Mouse (Mus musculus): ENCODE measurements at regions not wholly inside any gene's neighbourhood (a gene's known extent, or its start where the extent isn't known, plus 50 kb on each side); places are given as distances from the start of the nearest gene placed in this dataset.

DNA sequence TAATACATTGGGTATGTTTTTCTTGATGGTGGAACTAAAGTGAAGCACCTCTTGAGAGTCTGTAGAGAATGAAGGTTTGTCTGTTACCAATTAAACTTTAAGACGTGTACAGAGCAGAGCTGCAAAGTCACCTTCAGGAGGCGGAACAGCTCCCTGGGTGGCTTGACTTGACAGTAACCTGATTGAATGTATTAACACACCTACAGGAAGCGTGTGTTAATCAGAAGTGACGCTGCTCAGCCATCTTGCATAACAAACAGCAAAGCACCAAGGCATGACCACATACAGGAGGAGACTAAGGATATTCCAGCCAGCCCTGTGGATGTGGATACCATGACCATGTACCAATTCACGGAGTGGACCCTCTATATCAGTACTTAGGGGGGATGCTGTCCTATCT is 249.0 kb upstream of the Nxpe4 start:
- Histone ChIP-seq H3K27ac (ENCODE audit: control insufficient read depth, low read depth, low read length) (no peak overlapping the region), H3K4me1 (ENCODE audit: control insufficient read depth in 1 of 2, insufficient read depth in 2 of 2, low read length in 2 of 2) (no peaks in the 10 kb centered on the region), H3K4me3 (ENCODE audit: control insufficient read depth in 1 of 2, insufficient read depth in 1 of 2, low read depth in 2 of 2, low read length in 2 of 2) (no peak overlapping the region), H3K9me3 (replicated peaks; ENCODE audit: insufficient read depth, low read length) (no peaks in the 10 kb centered on the region), H3K79me2 (ENCODE audit: control insufficient read depth, insufficient read depth, low read length, poor library complexity) (no peaks in the 10 kb centered on the region), H3K27me3 (ENCODE audit: control insufficient read depth in 1 of 2, insufficient read depth in 2 of 2, low read length in 2 of 2) (no peaks in the 10 kb centered on the region), H3K36me3 (ENCODE audit: control insufficient read depth in 1 of 2, insufficient read depth in 2 of 2, low read length in 2 of 2) (no peaks in the 10 kb centered on the region), H3K9ac (ENCODE audit: control insufficient read depth, low read depth, low read length, poor library complexity, severe bottlenecking) (no peak overlapping the region)
- TF ChIP-seq MAX (IDR thresholded peaks at IDR 0.05; ENCODE audit: low read length) (no peak), POLR2AphosphoS2 (IDR thresholded peaks at IDR 0.05; ENCODE audit: low read length) (no peak), E2F4 (IDR thresholded peaks at IDR 0.05; ENCODE audit: borderline replicate concordance, low read depth, low read length) (no peak), SIN3A (IDR thresholded peaks at IDR 0.05; ENCODE audit: low read length) (no peak), GABPA (IDR thresholded peaks at IDR 0.05; ENCODE audit: low read depth, low read length) (no peak)
- no peak for DNase-seq (ENCODE audit: low read depth, low spot score)

DNA sequence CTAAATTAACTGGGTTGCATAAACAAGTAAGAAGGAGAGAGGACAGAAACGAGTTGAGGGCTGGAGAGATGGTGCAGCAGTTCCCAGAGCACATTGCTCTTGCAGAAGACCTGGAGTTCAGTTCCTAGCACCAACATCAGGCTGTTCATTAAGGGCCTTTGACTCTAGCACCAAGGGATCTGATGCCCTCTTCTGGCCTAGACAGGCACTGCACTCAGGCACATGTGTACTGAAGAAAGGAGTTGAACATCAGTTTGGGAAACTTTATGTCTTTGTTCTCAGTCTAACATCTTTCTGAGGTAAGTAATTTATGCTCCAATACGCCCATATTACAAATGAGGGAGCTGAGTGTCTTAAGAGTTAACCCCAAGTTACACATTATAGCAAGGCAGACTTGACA is 226.5 kb upstream of the Nxpe4 start:
- H3K4me1 ChIP-seq (ENCODE audit: control insufficient read depth in 1 of 2, insufficient read depth in 2 of 2, low read length in 2 of 2) = no peaks in the 10 kb centered on the region
- peak; percentile 19 for DNase-seq (ENCODE audit: low read depth, low spot score)
- no peaks in the 10 kb centered on the region for H3K27me3 ChIP-seq (ENCODE audit: control insufficient read depth in 1 of 2, insufficient read depth in 2 of 2, low read length in 2 of 2)
- H3K9me3 ChIP-seq (replicated peaks; ENCODE audit: insufficient read depth, low read length) = no peaks in the 10 kb centered on the region
- no peaks in the 10 kb centered on the region for H3K36me3 ChIP-seq (ENCODE audit: control insufficient read depth in 1 of 2, insufficient read depth in 2 of 2, low read length in 2 of 2)
- no peak overlapping the region for H3K4me3 ChIP-seq (ENCODE audit: control insufficient read depth in 1 of 2, insufficient read depth in 1 of 2, low read depth in 2 of 2, low read length in 2 of 2)
- TF ChIP-seq MEF2A (IDR thresholded peaks at IDR 0.05; ENCODE audit: extremely low read depth, insufficient replicate concordance, low read depth, low read length, poor library complexity, severe bottlenecking) (no peak), SMC3 (IDR thresholded peaks at IDR 0.05; ENCODE audit: low read depth, low read length) (peak; percentile 43), CTCF (IDR thresholded peaks at IDR 0.05 in 2 of 3, conservative IDR thresholded peaks at IDR 0.05 in 1 of 3; ENCODE audit: control insufficient read depth in 1 of 3, insufficient read depth in 1 of 3, low read depth in 2 of 3, low read length in 3 of 3, poor library complexity in 1 of 3, severe bottlenecking in 1 of 3) (peak; percentile 33 to 48 (median 45); a peak in 5 of 6 replicates), RAD21 (IDR thresholded peaks at IDR 0.05; ENCODE audit: low read depth, low read length) (peak; percentile 29)
- H3K27ac ChIP-seq (ENCODE audit: control insufficient read depth, low read depth, low read length) = no peak overlapping the region
- no peaks in the 10 kb centered on the region for H3K79me2 ChIP-seq (ENCODE audit: control insufficient read depth, insufficient read depth, low read length, poor library complexity)
- H3K9ac ChIP-seq (ENCODE audit: control insufficient read depth, low read depth, low read length, poor library complexity, severe bottlenecking) = no peak overlapping the region

GRCm38 (mm10) chr9:47935957-47936457 is 225.8 kb upstream of the Nxpe4 start:
- no peaks in the 10 kb centered on the region for H3K36me3 ChIP-seq (ENCODE audit: control insufficient read depth in 1 of 2, insufficient read depth in 2 of 2, low read length in 2 of 2)
- H3K27me3 ChIP-seq (ENCODE audit: control insufficient read depth in 1 of 2, insufficient read depth in 2 of 2, low read length in 2 of 2) = no peaks in the 10 kb centered on the region
- H3K9me3 ChIP-seq (replicated peaks; ENCODE audit: insufficient read depth, low read length) = no peaks in the 10 kb centered on the region
- H3K4me1 ChIP-seq (ENCODE audit: control insufficient read depth in 1 of 2, insufficient read depth in 2 of 2, low read length in 2 of 2) = no peaks in the 10 kb centered on the region
- no peaks in the 10 kb centered on the region for H3K79me2 ChIP-seq (ENCODE audit: control insufficient read depth, insufficient read depth, low read length, poor library complexity)
- no peak for DNase-seq (ENCODE audit: low read depth, low spot score)
- H3K27ac ChIP-seq (ENCODE audit: control insufficient read depth, low read depth, low read length) = no peak overlapping the region
- H3K4me3 ChIP-seq (ENCODE audit: control insufficient read depth in 1 of 2, insufficient read depth in 1 of 2, low read depth in 2 of 2, low read length in 2 of 2) = no peak overlapping the region
- no peak overlapping the region for H3K9ac ChIP-seq (ENCODE audit: control insufficient read depth, low read depth, low read length, poor library complexity, severe bottlenecking)
- TF ChIP-seq EP300 (IDR thresholded peaks at IDR 0.05; ENCODE audit: low read depth in 1 of 2, low read length in 2 of 2) (no peak), MAX (IDR thresholded peaks at IDR 0.05; ENCODE audit: low read length) (no peak), CTCF (IDR thresholded peaks at IDR 0.05 in 2 of 3, conservative IDR thresholded peaks at IDR 0.05 in 1 of 3; ENCODE audit: control insufficient read depth in 1 of 3, insufficient read depth in 1 of 3, low read depth in 2 of 3, low read length in 3 of 3, poor library complexity in 1 of 3, severe bottlenecking in 1 of 3) (no peak), TBP (IDR thresholded peaks at IDR 0.05; ENCODE audit: low read depth, low read length) (no peak), KAT2A (conservative IDR thresholded peaks at IDR 0.05; ENCODE audit: low read depth, low read length) (no peak), GABPA (IDR thresholded peaks at IDR 0.05; ENCODE audit: low read depth, low read length) (no peak), GATA1 (IDR thresholded peaks at IDR 0.05; ENCODE audit: low read depth, low read length) (no peak), HCFC1 (IDR thresholded peaks at IDR 0.05; ENCODE audit: low read depth, low read length) (no peak), E2F4 (IDR thresholded peaks at IDR 0.05; ENCODE audit: borderline replicate concordance, low read depth, low read length) (no peak), RCOR1 (IDR thresholded peaks at IDR 0.05; ENCODE audit: low read depth, low read length) (no peak), JUND (IDR thresholded peaks at IDR 0.05; ENCODE audit: low read depth, low read length) (no peak), RAD21 (IDR thresholded peaks at IDR 0.05; ENCODE audit: low read depth, low read length) (no peak), USF2 (IDR thresholded peaks at IDR 0.05; ENCODE audit: borderline replicate concordance in 1 of 2, insufficient read depth in 1 of 2, low read depth in 1 of 2, low read length in 2 of 2) (no peak), ZMIZ1 (IDR thresholded peaks at IDR 0.05; ENCODE audit: low read depth, low read length) (no peak), TAL1 (IDR thresholded peaks at IDR 0.05; ENCODE audit: low read length) (no peak), ZNF384 (IDR thresholded peaks at IDR 0.05; ENCODE audit: low read depth, low read length) (no peak), SIN3A (IDR thresholded peaks at IDR 0.05; ENCODE audit: low read length) (no peak)
